Mouse (Mus musculus) kidney, postnatal 4 days (tissue): ENCODE results near the gene Tbx5.

Source experiments
- DNase-seq, 2 experiments: peaks; one replicate each; pipeline ENCODE4 v3.0.0; 2021; ENCODE audit warnings: mixed read lengths in 2 of 2

The Tbx5 gene

DNA sequence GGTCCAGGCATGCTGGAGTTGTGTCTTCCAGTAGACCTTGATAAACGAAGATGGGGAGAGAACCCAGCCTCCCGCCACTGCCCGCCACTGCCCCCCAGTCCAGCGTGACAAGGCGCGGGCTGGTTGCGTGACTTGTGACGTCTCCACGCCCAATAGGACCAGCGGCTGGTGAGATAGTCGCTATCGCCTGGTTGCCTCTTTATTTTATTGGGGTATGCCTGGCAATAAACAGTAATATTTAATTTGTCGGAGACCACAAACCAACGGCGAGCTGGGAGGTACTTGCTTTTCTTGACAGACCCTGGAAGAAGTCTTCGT, at the start of gene Tbx5:
Gene Tbx5 (plus strand): TSS at position 190 of the 318 bp plus-strand sequence.
- no peak for DNase-seq

DNA sequence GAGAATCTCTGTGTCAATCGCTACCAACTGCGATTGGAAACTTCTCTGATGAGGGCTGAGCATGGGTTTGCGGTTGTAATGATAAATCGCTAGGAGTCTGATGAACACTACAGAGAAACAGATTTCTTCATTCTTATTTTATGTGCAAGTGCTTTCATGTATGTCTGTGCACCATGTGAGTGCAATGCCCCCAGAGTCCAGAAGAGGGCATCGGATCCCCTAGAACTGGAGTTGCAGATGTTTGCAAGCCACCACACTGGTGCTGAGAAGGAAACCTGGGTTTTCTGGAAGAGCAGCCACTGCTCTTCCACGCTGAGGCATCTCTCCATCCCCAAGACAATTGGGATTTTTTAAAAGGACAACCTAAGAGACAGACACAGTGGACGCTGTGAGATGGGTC, 46.5 kb upstream of the Tbx5 start:
- peak; percentile 11 to 15 for DNase-seq

DNA sequence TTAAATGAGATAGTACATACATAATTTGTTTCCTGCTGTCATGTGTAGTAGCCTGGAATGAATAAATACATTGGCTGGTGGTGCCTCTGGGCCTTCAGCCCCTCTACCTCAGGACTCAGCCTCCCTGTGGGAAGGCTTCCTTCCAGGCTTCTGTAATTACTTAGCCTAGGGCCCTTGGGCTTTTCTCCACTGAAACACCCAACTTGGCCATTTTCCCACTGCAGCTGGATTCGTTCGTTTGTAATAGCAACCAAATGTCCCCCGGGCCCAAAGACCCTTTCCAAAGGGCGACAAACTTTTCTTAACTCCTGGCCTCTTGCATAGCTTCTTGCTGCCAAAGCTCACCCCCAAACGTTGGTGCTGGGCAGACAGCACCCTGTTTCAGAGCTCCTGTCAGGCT, 40.8 kb upstream of the Tbx5 start:
- no peak for DNase-seq

DNA sequence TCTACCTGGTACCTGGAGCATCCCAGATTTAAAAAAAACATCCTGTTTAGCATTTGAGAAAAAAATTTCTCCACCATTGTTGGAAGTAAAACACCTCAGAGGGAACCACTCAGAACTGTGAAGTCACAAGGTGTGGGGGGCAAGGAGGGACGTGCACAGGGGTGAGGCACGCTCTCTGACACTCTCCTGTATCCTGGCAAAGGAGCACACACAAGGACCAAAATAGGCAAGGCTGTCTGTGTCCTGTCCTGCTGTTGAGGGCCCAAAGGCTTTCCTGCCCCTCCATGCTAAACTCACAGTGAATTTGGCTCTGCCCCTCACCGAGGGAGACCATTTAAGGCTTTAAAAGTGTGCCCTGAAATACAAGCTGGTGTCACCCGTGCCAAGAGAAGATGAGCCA, 38.5 kb upstream of the Tbx5 start:
- DNase-seq = no peak

DNA sequence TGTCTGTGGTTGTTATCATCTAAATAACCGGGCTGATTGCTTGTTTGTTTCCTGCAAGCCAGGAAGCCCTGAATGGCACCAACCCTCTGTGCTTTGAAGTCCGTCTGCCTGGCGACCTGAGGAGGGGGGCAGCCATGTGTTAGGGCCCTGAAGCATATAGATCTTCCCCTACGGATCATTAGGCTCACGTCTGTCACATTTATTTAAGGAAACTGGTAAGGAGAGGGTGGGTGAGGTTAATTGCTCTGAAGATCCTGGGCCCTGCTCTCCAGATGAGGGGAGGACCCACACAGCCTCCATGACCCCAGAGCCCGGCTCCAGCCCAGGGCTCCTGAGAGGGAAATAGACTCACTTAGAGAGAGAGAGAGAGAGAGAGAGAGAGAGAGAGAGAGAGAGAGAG, 37.1 kb upstream of the Tbx5 start:
- DNase-seq = no peak

DNA sequence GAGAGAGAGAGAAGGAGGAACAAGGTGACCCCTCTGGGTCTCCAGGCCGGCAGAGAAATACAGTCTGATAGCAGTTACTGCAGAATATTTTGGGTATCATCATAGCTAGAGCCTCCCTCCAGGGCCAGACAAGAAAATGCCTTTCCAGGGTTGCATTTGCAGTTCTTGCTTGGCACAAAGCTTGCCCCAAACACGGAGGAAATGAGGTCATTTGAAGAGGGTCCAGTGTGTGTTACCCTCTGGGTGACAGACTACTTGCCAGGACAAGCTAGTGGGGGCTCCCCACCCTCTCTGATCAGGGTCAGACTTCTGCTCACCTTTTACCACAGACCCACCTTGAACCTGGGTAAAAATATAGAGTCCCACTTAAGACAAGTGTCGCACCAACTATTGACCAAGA, 36.7 kb upstream of the Tbx5 start:
- no peak for DNase-seq

DNA sequence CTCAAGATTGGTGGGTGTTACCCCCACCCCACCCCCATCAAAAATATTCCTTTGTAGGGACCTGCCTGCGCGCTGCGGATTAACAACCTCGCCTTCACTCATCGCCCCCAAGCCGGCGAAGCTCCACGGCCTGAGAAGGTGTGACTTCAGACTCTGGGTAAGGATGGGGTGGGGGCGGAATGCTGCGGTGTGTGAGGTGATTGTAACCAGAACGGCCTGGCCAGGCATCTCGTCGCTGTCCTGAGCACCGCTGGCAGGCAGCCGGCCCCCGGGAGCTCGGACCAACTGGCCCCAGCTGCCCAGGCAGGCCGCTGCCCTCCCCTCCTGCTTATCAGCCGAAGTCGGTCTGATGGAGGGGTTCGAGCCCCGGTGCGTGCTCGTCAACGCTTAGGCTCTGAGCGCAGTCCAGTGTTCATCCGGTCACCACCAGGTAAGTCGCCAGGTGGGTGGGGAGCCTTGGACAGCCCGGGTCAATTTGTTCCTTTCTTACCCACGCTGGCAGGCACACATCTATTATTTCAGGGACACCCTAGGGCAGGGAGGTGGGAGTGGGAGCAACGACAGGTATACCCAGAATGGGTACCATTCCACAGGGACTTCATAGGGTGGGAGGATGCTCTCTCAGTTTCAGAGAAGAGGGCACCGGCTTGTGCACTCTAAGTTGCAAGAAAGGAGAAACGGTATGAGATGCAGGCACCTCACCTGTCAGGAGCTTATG, 35.9 kb upstream of the Tbx5 start:
- no peak for DNase-seq

DNA sequence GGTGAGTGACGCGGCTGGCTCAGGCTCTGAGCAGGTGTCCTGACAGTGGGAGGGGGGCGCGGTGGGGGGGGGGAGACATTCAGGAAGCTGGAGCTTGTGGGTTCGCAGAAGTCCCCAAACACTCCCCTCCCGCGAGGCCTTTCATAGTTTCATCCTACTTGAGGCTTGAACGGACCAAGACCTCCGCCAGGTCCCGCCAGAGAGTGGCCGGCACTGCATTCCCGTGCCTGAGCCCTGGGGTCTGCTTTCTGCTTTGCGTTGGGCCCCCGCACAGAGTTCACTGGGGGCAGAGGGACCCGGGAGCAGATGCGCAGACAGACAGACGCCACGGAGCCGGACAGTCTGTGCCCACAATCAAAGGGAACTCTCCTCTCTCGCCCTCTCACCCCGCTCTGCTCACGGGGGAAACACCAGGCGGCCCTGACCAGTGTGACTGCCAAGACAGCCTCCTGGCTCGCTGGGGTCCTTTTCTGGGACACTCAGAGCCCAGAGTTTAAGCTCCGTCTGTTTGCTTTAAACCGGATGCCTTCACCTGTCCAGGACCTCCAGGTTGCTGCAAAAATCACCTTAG, 34.8 kb upstream of the Tbx5 start:
- DNase-seq = no peak

DNA sequence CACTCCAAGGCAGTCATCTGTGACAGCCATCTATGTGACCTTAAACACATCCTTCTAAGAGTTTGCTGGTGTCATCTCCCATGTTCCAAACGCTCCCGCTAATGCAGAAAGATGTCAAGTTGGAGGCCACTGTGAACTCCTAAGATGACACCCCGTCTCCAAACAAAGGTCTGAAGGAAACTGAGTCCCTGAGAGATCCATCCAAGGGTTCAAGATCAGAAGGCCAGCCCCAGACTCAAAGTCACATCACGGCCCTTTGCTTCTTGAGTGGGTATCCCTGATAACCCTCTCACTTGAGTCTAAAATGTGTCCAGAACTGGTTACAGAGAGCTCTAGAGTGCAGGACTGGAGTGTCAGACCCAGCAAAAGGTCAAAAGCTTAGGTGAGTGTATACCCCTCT, 34.2 kb upstream of the Tbx5 start:
- DNase-seq = no peak

DNA sequence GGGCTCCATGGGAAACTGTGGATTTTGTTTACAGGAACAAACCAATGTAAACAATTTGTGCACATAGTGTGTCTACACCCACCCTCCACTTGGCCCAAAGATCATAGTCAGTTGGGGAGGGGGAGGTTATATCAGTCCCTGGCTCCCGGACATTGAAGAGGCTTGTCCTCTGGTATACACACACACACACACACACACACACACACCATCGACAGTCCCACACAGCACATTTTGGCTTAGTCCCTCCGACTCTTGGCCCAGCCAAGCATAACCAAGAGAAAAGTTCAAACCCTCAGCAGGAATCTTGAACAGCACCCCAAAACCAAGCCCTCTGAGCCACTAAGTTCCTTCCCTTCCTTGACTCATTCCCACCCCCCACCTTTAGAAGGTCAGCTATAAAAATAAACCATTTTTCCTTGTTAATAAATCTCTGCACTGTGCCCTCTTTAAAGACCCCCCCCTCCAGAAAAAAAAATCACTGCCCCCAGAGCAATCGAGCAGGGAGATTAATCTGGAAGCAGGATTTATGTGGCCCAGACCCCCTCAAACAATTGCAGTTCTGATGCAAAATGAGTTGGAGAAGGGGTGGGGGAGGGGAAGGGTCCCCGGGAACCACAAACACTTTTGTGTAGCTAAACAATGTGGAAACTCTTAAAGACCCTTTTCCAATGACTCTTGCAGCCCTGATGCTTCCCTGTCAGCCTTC, 33.6 kb upstream of the Tbx5 start:
- DNase-seq = no peak

DNA sequence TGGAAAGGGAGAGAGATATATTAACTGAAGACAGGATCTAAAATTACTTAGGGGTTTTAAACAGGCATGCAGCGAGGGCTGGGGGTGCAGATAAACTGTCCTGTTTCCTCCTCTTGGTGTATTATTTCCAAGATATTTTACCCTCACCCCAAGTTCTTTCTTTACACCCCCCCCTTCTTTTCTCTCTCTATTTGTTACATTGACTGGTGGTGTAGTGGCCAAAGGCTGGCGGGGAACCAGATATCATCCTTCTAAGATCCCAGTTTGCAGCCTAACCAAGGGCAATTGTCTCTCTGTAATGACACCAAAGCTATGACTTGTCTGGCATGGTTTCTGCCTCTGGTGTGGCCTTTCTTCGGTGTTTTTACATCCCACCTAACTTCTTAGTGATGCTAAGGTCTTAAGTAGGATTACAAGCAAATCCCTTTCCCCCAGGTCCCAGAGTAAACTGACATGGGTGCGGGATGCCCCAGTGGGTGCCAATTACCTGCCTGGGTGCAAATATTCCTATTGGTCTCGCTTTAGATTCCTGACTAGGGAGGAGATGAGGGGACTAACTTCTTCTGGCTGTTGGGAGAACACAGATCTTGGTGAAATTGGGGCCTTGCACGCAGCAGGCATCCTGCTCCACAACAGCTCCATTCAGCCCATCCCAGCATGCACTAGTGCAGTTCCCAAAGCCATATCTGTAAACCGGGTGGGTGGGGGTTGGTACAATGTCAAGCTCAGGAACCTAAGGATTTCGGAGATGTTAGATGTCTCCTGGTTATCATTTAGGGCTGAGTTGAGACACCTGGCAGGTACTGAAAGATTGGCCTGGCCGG, 32.8 kb upstream of the Tbx5 start:
- DNase-seq = no peak

DNA sequence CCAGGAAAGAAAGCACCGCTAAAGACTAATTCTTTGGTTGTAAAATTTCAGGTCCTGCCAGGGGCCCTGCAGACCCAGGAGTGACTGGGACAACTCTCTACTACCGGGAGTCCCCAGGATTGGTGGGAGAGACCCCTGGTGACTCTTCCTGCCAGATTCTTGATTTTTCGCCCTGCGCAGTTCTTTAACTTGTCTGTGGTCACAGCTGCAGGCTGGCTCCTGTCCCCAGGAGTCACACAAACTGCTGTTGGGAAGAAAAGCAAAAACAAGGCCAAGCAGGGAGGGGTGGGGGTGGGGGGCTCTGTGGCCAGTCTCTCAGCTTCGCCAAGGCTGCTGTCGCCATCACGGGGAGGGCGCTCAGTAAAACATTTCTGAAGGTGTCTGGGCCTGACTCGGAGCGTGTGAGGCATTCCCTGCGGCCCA, 32.2 kb upstream of the Tbx5 start:
- no peak for DNase-seq

DNA sequence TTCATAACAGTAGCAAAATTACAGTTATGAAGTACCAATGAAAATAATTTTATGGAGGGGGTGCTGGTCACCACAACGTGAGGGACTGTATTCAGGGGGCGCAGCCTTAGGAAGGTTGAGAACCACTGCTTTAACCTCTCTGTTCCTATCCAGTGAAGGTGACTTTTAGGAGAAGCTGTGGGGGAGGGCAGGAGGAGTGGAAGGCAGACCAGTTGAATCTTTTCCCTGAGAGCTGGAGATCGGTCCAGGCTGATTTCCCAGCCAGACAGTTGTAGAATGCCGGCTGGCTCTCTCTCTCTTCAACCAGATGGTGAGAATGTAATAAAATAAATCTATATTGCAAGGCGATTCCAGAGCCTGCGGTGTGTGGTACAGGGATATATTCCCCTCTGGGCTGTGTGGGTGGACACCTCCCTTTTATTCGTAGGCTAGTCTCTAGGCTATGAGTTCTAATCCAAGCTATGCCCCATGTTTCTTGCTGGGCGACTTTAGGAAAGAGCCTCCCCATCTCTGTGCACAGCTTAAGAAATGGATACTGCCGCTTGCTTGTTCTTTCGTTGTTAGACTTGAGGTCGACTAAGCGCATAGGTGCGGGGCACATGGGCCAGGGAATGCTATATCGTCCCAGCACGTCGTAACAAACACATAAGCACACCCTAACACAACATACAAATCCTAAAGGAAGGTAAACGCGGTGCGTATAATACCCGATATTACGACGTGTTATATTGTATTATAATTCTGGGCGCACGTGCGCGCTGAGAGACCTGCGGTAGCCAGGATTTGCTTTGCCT, 29.7 kb upstream of the Tbx5 start:
- DNase-seq = no peak

DNA sequence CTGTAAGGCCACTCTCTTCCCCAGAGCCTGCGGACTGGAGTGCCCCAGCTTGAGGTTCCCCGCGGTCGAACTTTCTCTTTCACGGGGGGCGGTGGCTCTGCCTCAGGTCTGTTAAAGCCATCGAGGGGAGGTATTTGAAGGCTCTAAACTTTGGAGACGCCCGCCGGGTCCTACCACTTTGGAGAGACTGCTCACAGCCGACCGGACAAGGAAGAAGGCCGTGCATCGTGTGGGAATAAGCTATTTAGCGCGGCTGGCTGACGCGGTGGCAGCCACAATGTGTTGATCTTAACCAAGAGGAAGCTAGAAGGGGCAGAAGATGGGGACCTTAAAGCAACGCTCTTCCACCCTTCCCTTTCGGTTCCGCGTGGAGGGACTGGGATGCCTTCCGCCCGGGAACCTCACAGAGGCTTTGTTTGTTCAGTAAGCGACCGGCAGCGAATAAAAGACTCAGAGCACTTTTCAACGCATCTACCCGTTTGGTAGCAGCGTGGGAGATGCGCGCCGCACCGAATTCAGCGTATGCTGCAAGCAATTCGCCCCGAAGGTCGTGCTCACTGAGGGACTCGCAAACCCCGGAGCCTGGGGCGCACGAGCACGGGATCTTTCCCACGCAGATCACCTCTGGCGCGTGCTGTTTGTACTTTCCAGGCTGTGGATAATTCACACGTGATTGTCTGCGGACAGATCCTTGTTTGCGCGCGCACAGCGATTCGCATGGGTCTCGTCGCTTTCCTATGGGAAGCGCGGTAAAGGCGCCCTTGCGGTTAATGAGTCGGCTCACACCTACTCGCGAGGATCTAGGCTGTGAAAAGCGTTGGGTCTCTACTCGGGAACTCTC, 28.8 kb upstream of the Tbx5 start:
- peak in 1 of 2 experiments; percentile 10 for DNase-seq

DNA sequence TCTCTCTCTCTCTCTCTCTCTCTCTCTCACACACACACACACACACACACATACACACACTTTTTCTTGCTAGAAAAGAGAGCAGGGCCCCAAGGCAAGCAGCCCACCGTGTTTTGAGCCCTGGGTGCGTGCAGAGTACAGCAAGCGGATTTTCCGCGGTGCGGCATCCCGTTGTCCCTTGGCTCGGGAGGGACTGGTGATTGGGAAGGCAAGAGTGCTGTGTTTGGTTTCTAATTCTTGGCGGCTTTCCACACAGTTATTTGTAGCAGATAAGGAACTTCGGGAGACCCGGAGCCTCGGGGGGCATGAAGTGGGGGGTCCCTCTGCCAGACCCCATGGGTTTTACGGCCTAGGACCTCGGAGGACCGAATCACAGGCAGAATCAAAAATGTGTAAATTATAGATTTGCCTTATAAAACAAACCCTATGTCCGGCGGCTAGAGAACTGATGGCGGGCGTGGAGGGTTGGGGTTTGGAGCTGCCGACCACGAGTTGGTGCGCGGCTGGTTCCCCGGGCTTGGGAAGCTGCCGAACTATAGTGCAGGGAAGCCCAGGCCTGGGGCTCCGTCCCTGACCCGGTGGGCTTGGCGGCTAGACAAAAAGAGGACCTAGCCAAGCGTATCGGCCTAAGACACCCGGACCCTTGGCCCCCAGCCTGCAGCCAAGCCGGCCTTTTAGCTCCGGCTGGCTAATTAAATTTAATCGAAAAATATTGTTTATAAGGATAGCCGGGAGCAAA, 28.0 kb upstream of the Tbx5 start:
- DNase-seq = peak; percentile 8 to 12

DNA sequence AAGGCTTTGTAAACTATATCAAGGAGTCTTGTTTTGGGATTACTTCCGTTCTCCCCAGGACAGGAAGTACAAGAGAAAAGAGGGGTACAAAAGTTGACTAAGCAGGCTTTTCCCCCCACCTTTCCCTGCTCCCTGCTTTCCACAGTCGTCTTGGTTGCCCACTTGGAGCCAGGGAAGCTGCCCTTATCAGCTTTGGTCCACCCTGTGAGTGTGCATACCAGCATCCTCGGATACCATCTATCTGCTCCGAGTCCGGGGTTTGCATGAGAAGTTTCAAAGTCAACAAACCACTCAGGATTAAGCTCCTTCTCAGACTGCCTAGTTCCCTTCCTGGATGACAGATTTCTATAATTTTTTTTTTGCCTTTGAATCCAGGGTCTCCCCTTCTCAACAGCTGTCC, 26.8 kb upstream of the Tbx5 start:
- no peak for DNase-seq

DNA sequence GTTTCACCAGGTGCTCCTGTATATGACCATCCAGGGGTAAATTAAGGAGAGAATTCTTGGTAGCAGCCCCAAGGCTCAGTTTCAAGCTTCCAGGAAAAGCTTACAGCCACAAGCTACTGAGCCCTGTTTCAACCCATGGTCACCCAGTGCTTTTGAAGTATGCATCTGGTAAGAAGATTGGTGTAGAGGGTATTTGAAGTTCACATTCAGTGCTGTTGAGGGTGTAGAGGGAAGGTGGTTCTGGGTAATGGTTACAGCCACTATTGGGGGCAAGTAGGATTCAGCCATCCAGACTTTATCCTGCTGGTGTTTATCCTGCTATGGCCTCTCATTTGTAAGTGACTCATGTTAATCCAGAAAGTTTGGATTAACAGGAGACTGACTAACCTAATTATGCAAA, 26.0 kb upstream of the Tbx5 start:
- no peak for DNase-seq

DNA sequence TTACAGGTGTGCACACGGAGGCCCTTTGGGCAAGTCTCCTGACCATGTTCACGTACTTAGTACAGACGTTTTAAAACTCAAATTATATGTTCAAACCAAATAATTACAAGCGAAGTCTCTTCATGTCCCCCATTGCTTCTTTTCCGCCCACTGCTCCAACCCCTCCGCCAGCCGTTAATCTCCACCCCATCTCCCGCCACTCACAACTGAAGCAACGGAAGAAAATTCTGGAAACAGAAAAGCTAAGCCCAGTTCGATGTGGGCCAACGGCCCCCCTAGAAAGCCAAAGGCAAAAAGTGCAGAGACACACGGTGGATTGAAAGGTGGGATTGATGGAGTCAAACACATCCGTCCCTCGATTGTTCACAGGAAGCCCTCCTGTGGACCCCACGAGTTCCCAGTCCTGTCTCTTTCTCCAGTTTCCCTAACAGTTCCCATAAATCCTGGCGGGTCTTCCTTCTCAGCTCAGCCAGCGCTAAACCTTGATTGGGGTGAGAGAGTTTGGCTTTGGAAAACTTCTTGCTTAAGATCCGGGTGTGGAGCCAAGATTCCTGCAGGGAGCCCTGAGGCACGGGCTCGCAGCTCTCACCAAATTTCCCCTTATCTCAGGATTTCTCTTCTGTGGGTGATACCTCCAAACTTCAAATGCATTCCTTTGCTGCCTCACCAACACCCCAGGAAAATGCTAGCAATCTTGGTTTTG, 24.8 kb upstream of the Tbx5 start:
- no peak for DNase-seq

DNA sequence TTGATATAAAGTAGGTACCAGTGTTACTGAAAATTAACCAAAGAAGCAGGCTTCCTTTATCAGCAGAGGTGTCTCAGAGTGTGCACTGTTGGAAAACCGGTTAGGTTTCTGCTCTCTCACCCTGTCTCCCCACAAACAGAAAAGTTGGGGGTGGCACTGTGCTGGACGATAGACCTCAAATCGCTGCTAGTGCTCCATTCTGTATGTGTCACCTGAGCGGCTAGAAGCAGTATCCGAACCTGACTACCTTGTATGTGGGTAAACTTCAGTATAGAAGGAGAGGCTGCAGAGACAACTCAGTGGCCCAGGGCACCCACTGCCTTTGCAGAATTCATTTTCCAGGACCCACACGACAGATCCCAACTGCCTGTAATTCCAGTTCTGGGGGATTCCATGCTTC, 23.8 kb upstream of the Tbx5 start:
- DNase-seq = no peak

DNA sequence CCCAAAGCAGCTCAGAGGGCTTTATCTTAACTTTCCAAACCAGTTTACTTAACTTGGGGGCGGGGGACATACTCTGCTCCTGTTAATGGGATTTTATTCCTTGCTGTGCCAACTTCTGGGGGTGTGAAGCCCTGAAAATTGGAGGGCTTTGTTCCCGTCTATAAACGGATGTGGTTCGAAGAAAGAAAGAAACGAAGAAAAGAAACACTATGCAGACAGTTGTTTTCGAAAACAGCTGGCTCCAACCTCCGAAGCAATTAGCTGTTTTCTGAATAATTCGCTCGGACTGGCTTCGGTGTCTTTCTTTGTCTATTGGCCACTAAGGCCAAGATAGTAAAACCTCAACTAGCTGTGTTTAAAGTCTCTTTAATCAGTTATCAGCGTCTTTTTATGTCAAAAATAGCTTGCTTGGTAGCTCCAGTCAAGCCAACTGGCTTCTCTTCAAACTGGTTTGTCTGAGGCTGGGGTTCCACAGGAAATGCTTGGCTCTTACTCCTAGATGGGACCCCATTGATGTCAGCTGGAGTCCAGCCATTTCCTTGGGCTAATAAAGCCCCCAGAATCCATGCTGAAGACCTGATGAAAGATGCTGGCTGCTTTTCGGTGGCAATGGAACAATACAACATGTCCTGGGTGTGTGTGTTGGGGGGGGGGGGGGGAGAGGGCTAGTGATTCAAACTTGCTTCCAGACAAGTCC, 21.3 kb upstream of the Tbx5 start:
- DNase-seq = no peak
